Mouse (Mus musculus) MEL (cell line): ENCODE data around the gene Sgo2a. TPM values are rescaled to one million over a fixed set of nuclear protein-coding genes. Genes with fewer than 3 reads are reported as not detected.
"Not testable (repeated sequence)": the region's sequence is repeated elsewhere in the genome, so short reads cannot be mapped to it uniquely, and the experiment has no call there.

Source experiments
- DNase-seq: peaks from one replicate; pipeline ENCODE4 v3.0.0; 2011; ENCODE audit warnings: low read depth, low spot score
- H3K27ac ChIP-seq: 2 replicates; pipeline ENCODE4 v1.5.1; 2012; ENCODE audit warnings: low read depth, mild to moderate bottlenecking, control low read depth, low read length, moderate library complexity; ENCODE audit not compliant: control insufficient read depth
- H3K27me3 ChIP-seq, 2 experiments: fragments of 150-350 bp in 1 of 2; sonication (generic) in 1 of 2; 2 replicates each; pipeline ENCODE4 v1.6.1; 2012; ENCODE audit warnings: low read length in 2 of 2, mild to moderate bottlenecking in 2 of 2, improper control_type of control experiment in 1 of 2, moderate library complexity in 1 of 2; ENCODE audit not compliant: insufficient read depth in 2 of 2, control insufficient read depth in 1 of 2
- H3K36me3 ChIP-seq, 2 experiments: 2 replicates each; pipeline ENCODE4 v1.6.1; 2012 to 2014; ENCODE audit warnings: low read length in 2 of 2, improper control_type of control experiment in 1 of 2, inconsistent platforms in 1 of 2, mild to moderate bottlenecking in 1 of 2; ENCODE audit not compliant: insufficient read depth in 2 of 2, control insufficient read depth in 1 of 2
- H3K4me1 ChIP-seq, 2 experiments: fragments of 150-350 bp in 1 of 2; sonication (generic) in 1 of 2; 2 replicates each; pipeline ENCODE4 v1.6.1; 2012; ENCODE audit warnings: low read length in 2 of 2, improper control_type of control experiment in 1 of 2, mild to moderate bottlenecking in 1 of 2; ENCODE audit not compliant: insufficient read depth in 2 of 2, control insufficient read depth in 1 of 2
- H3K4me3 ChIP-seq, 2 experiments: fragments of 150-350 bp in 1 of 2; sonication (generic) in 1 of 2; 2 replicates each; pipeline ENCODE4 v1.5.1; 2012; ENCODE audit warnings: low read depth in 2 of 2, low read length in 2 of 2, mild to moderate bottlenecking in 2 of 2, moderate library complexity in 2 of 2, control low read depth in 1 of 2, improper control_type of control experiment in 1 of 2; ENCODE audit not compliant: control insufficient read depth in 1 of 2, insufficient read depth in 1 of 2
- H3K79me2 ChIP-seq: 2 replicates; pipeline ENCODE4 v1.6.1; 2012; ENCODE audit warnings: mild to moderate bottlenecking, low read length, moderate library complexity; ENCODE audit not compliant: control insufficient read depth, poor library complexity, insufficient read depth
- H3K9ac ChIP-seq: 2 replicates; pipeline ENCODE4 v1.6.1; 2012; ENCODE audit warnings: low read depth, mild to moderate bottlenecking, control low read depth, low read length, moderate library complexity; ENCODE audit not compliant: control insufficient read depth, poor library complexity, severe bottlenecking
- H3K9me3 ChIP-seq: fragments of 150-350 bp; sonication (generic); replicated peaks from 2 replicates; pipeline ENCODE4 v1.6.1; 2012; ENCODE audit warnings: mild to moderate bottlenecking, low read length, improper control_type of control experiment, moderate library complexity; ENCODE audit not compliant: insufficient read depth
- CTCF ChIP-seq, 3 experiments: IDR thresholded peaks in 2 of 3; conservative IDR thresholded peaks in 1 of 3; 2 replicates each; pipeline ENCODE4 v1.5.1; 2011 to 2012; ENCODE audit warnings: low read length in 3 of 3, low read depth in 2 of 3, mild to moderate bottlenecking in 2 of 3, improper control_type of control experiment in 1 of 3, inconsistent platforms in 1 of 3, mixed read lengths in 1 of 3, moderate library complexity in 1 of 3; ENCODE audit not compliant: control insufficient read depth in 1 of 3, insufficient read depth in 1 of 3, poor library complexity in 1 of 3, severe bottlenecking in 1 of 3
- EP300 ChIP-seq, 2 experiments: IDR thresholded peaks; 2 replicates each; pipeline ENCODE4 v1.6.1; 2011; ENCODE audit warnings: improper control_type of control experiment in 2 of 2, low read length in 2 of 2, low read depth in 1 of 2, mild to moderate bottlenecking in 1 of 2
- ETS1 ChIP-seq: IDR thresholded peaks from 2 replicates; pipeline ENCODE4 v1.6.1; 2012; ENCODE audit warnings: low read depth, mild to moderate bottlenecking, inconsistent platforms, low read length, improper control_type of control experiment, moderate library complexity
- GABPA ChIP-seq: IDR thresholded peaks from 2 replicates; pipeline ENCODE4 v1.6.1; 2012; ENCODE audit warnings: low read depth, mild to moderate bottlenecking, inconsistent platforms, low read length, improper control_type of control experiment, moderate library complexity
- JUND ChIP-seq: IDR thresholded peaks from 2 replicates; pipeline ENCODE4 v1.6.1; 2011; ENCODE audit warnings: low read depth, mild to moderate bottlenecking, improper control_type of control experiment, low read length
- MAFK ChIP-seq: IDR thresholded peaks from 2 replicates; pipeline ENCODE4 v1.6.1; 2011; ENCODE audit warnings: low read depth, mild to moderate bottlenecking, low read length, improper control_type of control experiment, borderline replicate concordance
- MAX ChIP-seq: IDR thresholded peaks from 2 replicates; pipeline ENCODE4 v1.6.1; 2011; ENCODE audit warnings: low read length, improper control_type of control experiment
- MXI1 ChIP-seq: IDR thresholded peaks from 2 replicates; pipeline ENCODE4 v1.6.1; 2011; ENCODE audit warnings: mild to moderate bottlenecking, low read depth, low read length, improper control_type of control experiment
- MYC ChIP-seq: IDR thresholded peaks from 2 replicates; pipeline ENCODE4 v1.6.1; 2011; ENCODE audit warnings: low read depth, mild to moderate bottlenecking, low read length, improper control_type of control experiment, moderate library complexity
- NRF1 ChIP-seq: IDR thresholded peaks from 2 replicates; pipeline ENCODE4 v1.6.1; 2014; ENCODE audit warnings: low read depth, mild to moderate bottlenecking, inconsistent platforms, low read length, improper control_type of control experiment, moderate library complexity; ENCODE audit not compliant: poor library complexity, insufficient read depth, severe bottlenecking
- POLR2A ChIP-seq, 2 experiments: IDR thresholded peaks; 2 replicates each; pipeline ENCODE4 v1.6.1; 2011 to 2012; ENCODE audit warnings: low read length in 2 of 2, mild to moderate bottlenecking in 2 of 2, control low read depth in 1 of 2, improper control_type of control experiment in 1 of 2, low read depth in 1 of 2, moderate library complexity in 1 of 2; ENCODE audit not compliant: control insufficient read depth in 1 of 2, insufficient read depth in 1 of 2, poor library complexity in 1 of 2
- POLR2AphosphoS5 ChIP-seq: IDR thresholded peaks from 2 replicates; pipeline ENCODE4 v1.6.1; 2012; ENCODE audit warnings: low read depth, borderline replicate concordance, mild to moderate bottlenecking, inconsistent platforms, low read length, moderate library complexity, mixed read lengths
- RAD21 ChIP-seq: IDR thresholded peaks from 2 replicates; pipeline ENCODE4 v1.6.1; 2011; ENCODE audit warnings: mild to moderate bottlenecking, low read depth, low read length, improper control_type of control experiment
- RCOR1 ChIP-seq: IDR thresholded peaks from 2 replicates; pipeline ENCODE4 v1.6.1; 2012; ENCODE audit warnings: low read depth, mild to moderate bottlenecking, inconsistent platforms, low read length, improper control_type of control experiment
- SIN3A ChIP-seq: IDR thresholded peaks from 2 replicates; pipeline ENCODE4 v1.6.1; 2012; ENCODE audit warnings: low read length, improper control_type of control experiment, inconsistent platforms
- TAL1 ChIP-seq: IDR thresholded peaks from 2 replicates; pipeline ENCODE4 v1.6.1; 2012; ENCODE audit warnings: mild to moderate bottlenecking, inconsistent platforms, low read length, moderate library complexity, mixed read lengths
- USF2 ChIP-seq, 2 experiments: IDR thresholded peaks; 2 replicates each; pipeline ENCODE4 v1.6.1; 2011 to 2012; ENCODE audit warnings: improper control_type of control experiment in 2 of 2, low read length in 2 of 2, borderline replicate concordance in 1 of 2, inconsistent platforms in 1 of 2, low read depth in 1 of 2, mild to moderate bottlenecking in 1 of 2; ENCODE audit not compliant: insufficient read depth in 1 of 2
- ZKSCAN1 ChIP-seq: IDR thresholded peaks from 2 replicates; pipeline ENCODE4 v1.6.1; 2012; ENCODE audit warnings: low read depth, mild to moderate bottlenecking, inconsistent platforms, low read length, improper control_type of control experiment, moderate library complexity
- ZMIZ1 ChIP-seq: IDR thresholded peaks from 2 replicates; pipeline ENCODE4 v1.6.1; 2012; ENCODE audit warnings: low read depth, mild to moderate bottlenecking, inconsistent platforms, low read length, improper control_type of control experiment, moderate library complexity
- ZNF384 ChIP-seq: IDR thresholded peaks from 2 replicates; pipeline ENCODE4 v1.6.1; 2012; ENCODE audit warnings: low read depth, mild to moderate bottlenecking, inconsistent platforms, low read length, improper control_type of control experiment
- polyA plus RNA-seq, 2 experiments: library from polyadenylated mRNA; stranded (reverse) in 1 of 2; unstranded in 1 of 2; fragments of >175 nt in 1 of 2; fragments of >200 nt in 1 of 2; gene quantifications; 2 replicates each; pipeline versions ENCODE4 v1.2.1 to v1.2.4; 2012; ENCODE audit warnings: low replicate concordance in 2 of 2, low read depth in 1 of 2; ENCODE audit not compliant: insufficient read length in 2 of 2, insufficient read depth in 1 of 2, missing spikeins in 1 of 2
- total RNA-seq: library from RNA; depleted of rRNA; stranded (reverse); fragments of 300-350 nt; gene quantifications from 2 replicates; pipeline ENCODE4 v1.2.3, GENCODE M21; 2012

The Sgo2a gene
- total and polyA plus RNA-seq, 3 experiments: 11.5 to 48.8 (median 12.3) TPM

- DNase-seq: no peak
- peaks cover 2 to 6% of the 10 kb centered on the region in 2 experiments; a peak in 2 of 4 replicates for H3K4me1 ChIP-seq
- no peaks in the 10 kb centered on the region for H3K27me3 ChIP-seq
- no peak overlapping the region for H3K27ac ChIP-seq
- H3K36me3 ChIP-seq: peaks cover 5 to 15% of the 10 kb centered on the region in 2 experiments
- no peak overlapping the region for H3K9ac ChIP-seq
- no peak overlapping the region for H3K4me3 ChIP-seq
- no peak for TF ChIP-seq ETS1
- TF ChIP-seq RCOR1: no peak
- TF ChIP-seq CTCF (IDR thresholded peaks at IDR 0.05 in 2 of 3, conservative IDR thresholded peaks at IDR 0.05 in 1 of 3; ENCODE audit: control insufficient read depth in 1 of 3, insufficient read depth in 1 of 3, low read depth in 2 of 3, low read length in 3 of 3, poor library complexity in 1 of 3, severe bottlenecking in 1 of 3): no peak
- no peak for TF ChIP-seq ZNF384
- TF ChIP-seq MAFK: no peak
- TF ChIP-seq MXI1: no peak
- no peak for TF ChIP-seq NRF1
- no peak for TF ChIP-seq JUND
- TF ChIP-seq POLR2A (IDR thresholded peaks at IDR 0.05; ENCODE audit: control insufficient read depth in 1 of 2, insufficient read depth in 1 of 2, low read depth in 1 of 2, low read length in 2 of 2, poor library complexity in 1 of 2): no peak
- no peak for TF ChIP-seq GABPA
- no peak for TF ChIP-seq TAL1
- no peak for TF ChIP-seq MYC
- no peak for TF ChIP-seq ZKSCAN1
- no peak for TF ChIP-seq POLR2AphosphoS5
- no peak for TF ChIP-seq MAX
- TF ChIP-seq SIN3A: no peak
- H3K9me3 ChIP-seq: no peaks in the 10 kb centered on the region
- peaks cover 19% of the 10 kb centered on the region for H3K79me2 ChIP-seq
Measured at GRCm38 (mm10) chr1:57998146-57998545, 2.4 kb downstream of the Sgo2a start.

GRCm38 (mm10) chr1:58006388-58006787, 10.6 kb downstream of the Sgo2a start:
- H3K27ac ChIP-seq, H3K4me1 ChIP-seq, H3K36me3 ChIP-seq, H3K4me3 ChIP-seq, H3K9ac ChIP-seq, H3K27me3 ChIP-seq, H3K79me2 ChIP-seq, H3K9me3 ChIP-seq, DNase-seq: not testable (repeated sequence)

- TF ChIP-seq CTCF (IDR thresholded peaks at IDR 0.05 in 2 of 3, conservative IDR thresholded peaks at IDR 0.05 in 1 of 3; ENCODE audit: control insufficient read depth in 1 of 3, insufficient read depth in 1 of 3, low read depth in 2 of 3, low read length in 3 of 3, poor library complexity in 1 of 3, severe bottlenecking in 1 of 3) (no peak), RAD21 (no peak), EP300 (IDR thresholded peaks at IDR 0.05; ENCODE audit: low read depth in 1 of 2, low read length in 2 of 2) (no peak), ZKSCAN1 (no peak), NRF1 (no peak), ZMIZ1 (no peak), USF2 (IDR thresholded peaks at IDR 0.05; ENCODE audit: borderline replicate concordance in 1 of 2, insufficient read depth in 1 of 2, low read depth in 1 of 2, low read length in 2 of 2) (no peak)
- no peak within 1 kb of the TSS for H3K9ac ChIP-seq
- no peak within 1 kb of the TSS for H3K27ac ChIP-seq
- peaks cover 0 to 50% of the 10 kb centered on the region in 2 experiments; a peak in 2 of 4 replicates for H3K36me3 ChIP-seq
- H3K9me3 ChIP-seq: no peaks in the 10 kb centered on the region
- no peak within 1 kb of the TSS for H3K4me3 ChIP-seq
- no peaks in the 10 kb centered on the region for H3K27me3 ChIP-seq
- no peak for DNase-seq
- H3K4me1 ChIP-seq: no peaks in the 10 kb centered on the region
- no peaks in the 10 kb centered on the region for H3K79me2 ChIP-seq
Measured at GRCm38 (mm10) chr1:58018856-58019255, 23.1 kb downstream of the Sgo2a start, which contains the start of gene Kctd18. Gene Kctd18 (minus strand): TSS chr1:58018956.
